Mouse (Mus musculus): ENCODE results near the gene AI661453.
"Not testable (repeated sequence)": the region's sequence is repeated elsewhere in the genome, so short reads cannot be mapped to it uniquely, and the experiment has no call there.

Gene AI661453

GRCm38 (mm10) chr17:47502707-47503045 lies 66.3 kb downstream of the AI661453 start:
- not testable (repeated sequence) for DNase-seq (ENCODE audit: low spot score)

DNA sequence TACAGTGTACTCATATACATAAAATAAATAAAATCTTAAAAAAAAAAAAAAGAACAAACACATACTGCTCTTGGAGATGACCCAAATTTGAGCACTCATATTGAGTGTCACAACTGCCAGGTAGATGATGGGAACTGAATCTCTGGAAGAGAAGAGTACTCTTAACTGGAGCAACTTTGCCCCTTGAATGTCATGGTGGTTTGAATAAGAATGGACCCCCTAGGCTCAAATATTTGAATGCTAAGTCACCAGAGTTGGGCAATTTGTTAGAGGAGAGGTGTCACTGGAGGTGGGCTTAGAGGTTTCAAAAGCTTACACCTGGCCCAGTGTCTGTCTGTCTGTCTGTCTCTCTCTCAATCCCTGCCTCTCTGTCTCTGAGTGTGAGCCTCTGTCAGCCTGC lies 67.3 kb downstream of the AI661453 start:
- no peak for DNase-seq (ENCODE audit: low spot score)

GRCm38 (mm10) chr17:47504228-47504627 lies 67.8 kb downstream of the AI661453 start:
- DNase-seq (ENCODE audit: low spot score): no peak

DNA sequence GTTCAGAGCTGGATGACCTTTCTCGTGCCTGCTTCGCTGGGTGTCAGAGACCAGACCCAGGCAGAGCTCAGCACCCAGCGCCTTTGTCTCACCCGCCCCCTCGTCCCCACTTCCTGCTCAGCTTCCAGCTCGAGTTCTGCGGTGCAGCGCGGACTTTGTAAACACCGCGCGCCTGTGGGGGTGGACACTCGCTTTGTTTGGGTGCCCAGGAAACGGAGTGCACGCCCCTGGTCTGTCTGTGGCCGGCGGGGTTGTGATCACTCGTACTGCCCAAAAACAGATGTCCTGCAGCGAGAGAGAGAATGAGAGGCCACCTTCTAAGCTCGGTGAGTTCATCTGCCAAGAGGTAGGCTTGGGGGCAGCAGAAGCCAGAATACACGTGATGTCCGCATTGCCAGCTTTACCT lies 68.5 kb downstream of the AI661453 start, which contains the start of gene Ccnd3:
Gene Ccnd3 (plus strand): TSS at position 111 of the 406 bp plus-strand sequence.
- no peak for DNase-seq (ENCODE audit: low spot score)

GRCm38 (mm10) chr17:47505566-47505965 lies 69.2 kb downstream of the AI661453 start:
- no peak for DNase-seq (ENCODE audit: low spot score)

- DNase-seq (ENCODE audit: low spot score): no peak
Measured at GRCm38 (mm10) chr17:47506042-47506441, 69.6 kb downstream of the AI661453 start.

- no peak for DNase-seq (ENCODE audit: low spot score)
Measured at GRCm38 (mm10) chr17:47506697-47507096, 70.3 kb downstream of the AI661453 start.

GRCm38 (mm10) chr17:47507523-47507922 lies 71.1 kb downstream of the AI661453 start:
- DNase-seq (ENCODE audit: low spot score): no peak

GRCm38 (mm10) chr17:47508012-47508608 lies 71.7 kb downstream of the AI661453 start:
- DNase-seq (ENCODE audit: low spot score): no peak

GRCm38 (mm10) chr17:47509031-47509705 lies 72.8 kb downstream of the AI661453 start:
- DNase-seq (ENCODE audit: low spot score): no peak

DNA sequence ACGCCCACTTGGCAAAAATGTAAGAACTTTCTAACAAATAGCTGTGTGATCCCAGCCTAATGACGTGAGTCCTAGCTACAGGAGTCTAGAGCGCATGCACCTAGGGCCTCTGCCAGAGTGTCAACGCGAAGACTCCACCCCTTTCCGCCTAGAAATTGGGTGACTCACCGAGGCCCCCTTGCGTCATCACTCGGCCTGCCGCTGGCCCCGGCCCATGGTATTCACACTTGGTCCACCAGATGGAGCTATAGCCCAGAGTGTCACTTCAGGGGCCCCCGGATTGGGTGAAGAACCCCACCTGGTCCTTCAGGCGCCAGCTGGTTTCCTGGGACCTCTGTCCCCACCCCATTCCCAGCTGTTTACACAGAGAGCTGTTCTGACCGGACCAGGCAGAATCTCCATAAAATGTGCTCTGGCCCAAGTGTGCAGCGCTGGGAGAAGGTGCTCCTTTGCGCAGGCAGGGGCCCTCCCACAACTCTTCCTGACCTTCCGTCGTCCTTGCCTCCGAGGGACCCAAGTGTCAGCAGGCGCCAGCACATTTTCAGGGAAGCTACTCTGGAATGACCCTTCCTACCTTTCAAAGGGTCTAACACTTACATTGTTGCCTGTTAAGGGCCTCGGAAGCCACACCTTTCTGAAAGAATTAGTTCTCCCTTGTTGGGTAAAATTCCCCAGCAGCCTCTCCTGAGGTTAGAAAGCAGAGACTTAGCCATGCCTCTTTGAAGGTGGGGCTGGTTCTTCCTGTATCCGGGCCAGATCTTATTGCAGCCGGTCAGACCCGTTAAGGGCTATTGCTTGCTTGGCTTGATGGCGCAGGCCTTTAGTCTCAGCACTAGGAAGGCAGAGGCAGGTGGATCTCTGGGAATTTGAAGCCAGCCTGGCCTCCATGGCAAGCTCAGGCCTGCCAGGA lies 75.0 kb downstream of the AI661453 start:
- peak; percentile 99 for DNase-seq (ENCODE audit: low spot score)

DNA sequence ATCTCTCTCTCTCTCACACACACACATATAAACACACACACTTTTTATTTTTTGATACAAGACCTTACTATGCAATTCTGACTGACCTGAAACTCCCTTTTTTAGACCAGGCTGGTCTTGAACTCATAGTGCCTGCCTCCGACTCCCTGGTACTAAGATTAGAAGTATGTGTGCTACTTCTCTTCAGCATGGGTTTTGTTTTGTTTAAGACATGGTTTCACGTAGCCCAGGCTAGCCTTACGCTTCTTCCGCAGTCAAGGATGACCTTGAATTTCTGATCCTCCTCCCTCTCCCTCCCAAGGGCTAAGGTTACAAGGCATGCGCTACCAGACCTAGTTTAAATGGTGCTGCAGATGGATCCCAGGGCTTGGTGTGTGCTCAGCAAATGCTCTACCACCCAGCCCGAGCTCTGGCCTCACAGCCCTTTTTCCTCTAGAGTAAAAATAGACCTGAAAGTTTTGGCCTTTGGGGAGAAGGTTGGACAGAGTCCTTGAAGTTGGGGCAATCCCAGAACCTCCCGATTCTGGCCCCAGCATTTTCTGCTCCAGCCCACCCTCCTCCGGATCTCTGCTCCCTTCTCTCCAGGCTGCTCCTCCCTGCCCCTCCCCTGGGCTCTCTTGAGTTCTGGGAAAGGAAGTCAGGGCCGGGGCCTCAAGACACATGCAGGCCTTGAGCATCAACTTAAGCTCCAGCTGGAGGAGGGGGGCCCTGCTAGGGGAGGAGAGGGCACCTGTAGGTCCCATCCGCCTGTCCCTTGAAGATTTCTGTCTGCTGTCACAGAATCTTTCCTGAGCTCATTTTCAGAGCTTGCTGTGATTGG lies 76.8 kb downstream of the AI661453 start:
- no peak for DNase-seq (ENCODE audit: low spot score)

GRCm38 (mm10) chr17:47515180-47515844 lies 78.9 kb downstream of the AI661453 start:
- DNase-seq (ENCODE audit: low spot score): no peak

GRCm38 (mm10) chr17:47516232-47516631 lies 79.8 kb downstream of the AI661453 start:
- DNase-seq (ENCODE audit: low spot score): no peak

- no peak for DNase-seq (ENCODE audit: low spot score)
Measured at GRCm38 (mm10) chr17:47518205-47518604, 81.8 kb downstream of the AI661453 start.
